Mouse (Mus musculus) MEL (cell line): Measurements from ENCODE around the gene Pafah2. TPM values are rescaled to one million over a fixed set of nuclear protein-coding genes. Genes with fewer than 3 reads are reported as not detected.

Source experiments
- DNase-seq: peaks from one replicate; pipeline ENCODE4 v3.0.0; 2011; ENCODE audit warnings: low read depth, low spot score
- H3K27ac ChIP-seq: 2 replicates; pipeline ENCODE4 v1.5.1; 2012; ENCODE audit warnings: low read depth, mild to moderate bottlenecking, control low read depth, low read length, moderate library complexity; ENCODE audit not compliant: control insufficient read depth
- H3K27me3 ChIP-seq, 2 experiments: fragments of 150-350 bp in 1 of 2; sonication (generic) in 1 of 2; 2 replicates each; pipeline ENCODE4 v1.6.1; 2012; ENCODE audit warnings: low read length in 2 of 2, mild to moderate bottlenecking in 2 of 2, improper control_type of control experiment in 1 of 2, moderate library complexity in 1 of 2; ENCODE audit not compliant: insufficient read depth in 2 of 2, control insufficient read depth in 1 of 2
- H3K36me3 ChIP-seq, 2 experiments: 2 replicates each; pipeline ENCODE4 v1.6.1; 2012 to 2014; ENCODE audit warnings: low read length in 2 of 2, improper control_type of control experiment in 1 of 2, inconsistent platforms in 1 of 2, mild to moderate bottlenecking in 1 of 2; ENCODE audit not compliant: insufficient read depth in 2 of 2, control insufficient read depth in 1 of 2
- H3K4me1 ChIP-seq, 2 experiments: fragments of 150-350 bp in 1 of 2; sonication (generic) in 1 of 2; 2 replicates each; pipeline ENCODE4 v1.6.1; 2012; ENCODE audit warnings: low read length in 2 of 2, improper control_type of control experiment in 1 of 2, mild to moderate bottlenecking in 1 of 2; ENCODE audit not compliant: insufficient read depth in 2 of 2, control insufficient read depth in 1 of 2
- H3K4me3 ChIP-seq, 2 experiments: fragments of 150-350 bp in 1 of 2; sonication (generic) in 1 of 2; 2 replicates each; pipeline ENCODE4 v1.5.1; 2012; ENCODE audit warnings: low read depth in 2 of 2, low read length in 2 of 2, mild to moderate bottlenecking in 2 of 2, moderate library complexity in 2 of 2, control low read depth in 1 of 2, improper control_type of control experiment in 1 of 2; ENCODE audit not compliant: control insufficient read depth in 1 of 2, insufficient read depth in 1 of 2
- H3K79me2 ChIP-seq: 2 replicates; pipeline ENCODE4 v1.6.1; 2012; ENCODE audit warnings: mild to moderate bottlenecking, low read length, moderate library complexity; ENCODE audit not compliant: control insufficient read depth, poor library complexity, insufficient read depth
- H3K9ac ChIP-seq: 2 replicates; pipeline ENCODE4 v1.6.1; 2012; ENCODE audit warnings: low read depth, mild to moderate bottlenecking, control low read depth, low read length, moderate library complexity; ENCODE audit not compliant: control insufficient read depth, poor library complexity, severe bottlenecking
- H3K9me3 ChIP-seq: fragments of 150-350 bp; sonication (generic); replicated peaks from 2 replicates; pipeline ENCODE4 v1.6.1; 2012; ENCODE audit warnings: mild to moderate bottlenecking, low read length, improper control_type of control experiment, moderate library complexity; ENCODE audit not compliant: insufficient read depth
- CHD1 ChIP-seq: IDR thresholded peaks from 2 replicates; pipeline ENCODE4 v1.6.1; 2012; ENCODE audit warnings: low read depth, mild to moderate bottlenecking, inconsistent platforms, low read length, improper control_type of control experiment
- CHD2 ChIP-seq: IDR thresholded peaks from 2 replicates; pipeline ENCODE4 v1.6.1; 2011; ENCODE audit warnings: low read length, improper control_type of control experiment
- CTCF ChIP-seq, 3 experiments: IDR thresholded peaks in 2 of 3; conservative IDR thresholded peaks in 1 of 3; 2 replicates each; pipeline ENCODE4 v1.5.1; 2011 to 2012; ENCODE audit warnings: low read length in 3 of 3, low read depth in 2 of 3, mild to moderate bottlenecking in 2 of 3, improper control_type of control experiment in 1 of 3, inconsistent platforms in 1 of 3, mixed read lengths in 1 of 3, moderate library complexity in 1 of 3; ENCODE audit not compliant: control insufficient read depth in 1 of 3, insufficient read depth in 1 of 3, poor library complexity in 1 of 3, severe bottlenecking in 1 of 3
- E2F4 ChIP-seq: IDR thresholded peaks from 2 replicates; pipeline ENCODE4 v1.6.1; 2011; ENCODE audit warnings: low read depth, low read length, improper control_type of control experiment, borderline replicate concordance
- EP300 ChIP-seq, 2 experiments: IDR thresholded peaks; 2 replicates each; pipeline ENCODE4 v1.6.1; 2011; ENCODE audit warnings: improper control_type of control experiment in 2 of 2, low read length in 2 of 2, low read depth in 1 of 2, mild to moderate bottlenecking in 1 of 2
- GABPA ChIP-seq: IDR thresholded peaks from 2 replicates; pipeline ENCODE4 v1.6.1; 2012; ENCODE audit warnings: low read depth, mild to moderate bottlenecking, inconsistent platforms, low read length, improper control_type of control experiment, moderate library complexity
- HCFC1 ChIP-seq: IDR thresholded peaks from 2 replicates; pipeline ENCODE4 v1.6.1; 2012; ENCODE audit warnings: low read depth, mild to moderate bottlenecking, inconsistent platforms, low read length, improper control_type of control experiment, moderate library complexity
- KAT2A ChIP-seq: conservative IDR thresholded peaks from 2 replicates; pipeline ENCODE4 v1.6.1; 2012; ENCODE audit warnings: low read depth, low read length, improper control_type of control experiment, inconsistent platforms
- MAFK ChIP-seq: IDR thresholded peaks from 2 replicates; pipeline ENCODE4 v1.6.1; 2011; ENCODE audit warnings: low read depth, mild to moderate bottlenecking, low read length, improper control_type of control experiment, borderline replicate concordance
- MYB ChIP-seq: IDR thresholded peaks from 2 replicates; pipeline ENCODE4 v1.6.1; 2011; ENCODE audit warnings: mild to moderate bottlenecking, low read depth, low read length, improper control_type of control experiment
- MYC ChIP-seq: IDR thresholded peaks from 2 replicates; pipeline ENCODE4 v1.6.1; 2011; ENCODE audit warnings: low read depth, mild to moderate bottlenecking, low read length, improper control_type of control experiment, moderate library complexity
- NRF1 ChIP-seq: IDR thresholded peaks from 2 replicates; pipeline ENCODE4 v1.6.1; 2014; ENCODE audit warnings: low read depth, mild to moderate bottlenecking, inconsistent platforms, low read length, improper control_type of control experiment, moderate library complexity; ENCODE audit not compliant: poor library complexity, insufficient read depth, severe bottlenecking
- POLR2AphosphoS5 ChIP-seq: IDR thresholded peaks from 2 replicates; pipeline ENCODE4 v1.6.1; 2012; ENCODE audit warnings: low read depth, borderline replicate concordance, mild to moderate bottlenecking, inconsistent platforms, low read length, moderate library complexity, mixed read lengths
- SMC3 ChIP-seq: IDR thresholded peaks from 2 replicates; pipeline ENCODE4 v1.6.1; 2011; ENCODE audit warnings: low read depth, low read length, improper control_type of control experiment
- TBP ChIP-seq: IDR thresholded peaks from 2 replicates; pipeline ENCODE4 v1.8.0; 2011; ENCODE audit warnings: low read depth, low read length, improper control_type of control experiment
- TCF12 ChIP-seq: IDR thresholded peaks from 2 replicates; pipeline ENCODE4 v1.6.1; 2014; ENCODE audit warnings: low read depth, mild to moderate bottlenecking, inconsistent platforms, low read length, improper control_type of control experiment, moderate library complexity
- USF1 ChIP-seq: IDR thresholded peaks from 2 replicates; pipeline ENCODE4 v1.6.1; 2014; ENCODE audit warnings: low read depth, mild to moderate bottlenecking, inconsistent platforms, low read length, improper control_type of control experiment, moderate library complexity
- USF2 ChIP-seq, 2 experiments: IDR thresholded peaks; 2 replicates each; pipeline ENCODE4 v1.6.1; 2011 to 2012; ENCODE audit warnings: improper control_type of control experiment in 2 of 2, low read length in 2 of 2, borderline replicate concordance in 1 of 2, inconsistent platforms in 1 of 2, low read depth in 1 of 2, mild to moderate bottlenecking in 1 of 2; ENCODE audit not compliant: insufficient read depth in 1 of 2
- ZC3H11A ChIP-seq: IDR thresholded peaks from 2 replicates; pipeline ENCODE4 v1.6.1; 2012; ENCODE audit warnings: low read depth, mild to moderate bottlenecking, inconsistent platforms, low read length, improper control_type of control experiment
- ZKSCAN1 ChIP-seq: IDR thresholded peaks from 2 replicates; pipeline ENCODE4 v1.6.1; 2012; ENCODE audit warnings: low read depth, mild to moderate bottlenecking, inconsistent platforms, low read length, improper control_type of control experiment, moderate library complexity
- ZMIZ1 ChIP-seq: IDR thresholded peaks from 2 replicates; pipeline ENCODE4 v1.6.1; 2012; ENCODE audit warnings: low read depth, mild to moderate bottlenecking, inconsistent platforms, low read length, improper control_type of control experiment, moderate library complexity
- ZNF384 ChIP-seq: IDR thresholded peaks from 2 replicates; pipeline ENCODE4 v1.6.1; 2012; ENCODE audit warnings: low read depth, mild to moderate bottlenecking, inconsistent platforms, low read length, improper control_type of control experiment
- polyA plus RNA-seq, 2 experiments: library from polyadenylated mRNA; stranded (reverse) in 1 of 2; unstranded in 1 of 2; fragments of >175 nt in 1 of 2; fragments of >200 nt in 1 of 2; gene quantifications; 2 replicates each; pipeline versions ENCODE4 v1.2.1 to v1.2.4; 2012; ENCODE audit warnings: low replicate concordance in 2 of 2, low read depth in 1 of 2; ENCODE audit not compliant: insufficient read length in 2 of 2, insufficient read depth in 1 of 2, missing spikeins in 1 of 2
- total RNA-seq: library from RNA; depleted of rRNA; stranded (reverse); fragments of 300-350 nt; gene quantifications from 2 replicates; pipeline ENCODE4 v1.2.3, GENCODE M21; 2012

The Pafah2 gene
- total and polyA plus RNA-seq, 3 experiments: 6.0 to 10.6 TPM; not detected in 1

GRCm38 (mm10) chr4:134430381-134431004 is 34.4 kb downstream of the Pafah2 start:
- Histone ChIP-seq H3K79me2 (no peaks in the 10 kb centered on the region), H3K27ac (no peak overlapping the region), H3K9ac (no peak overlapping the region), H3K9me3 (no peaks in the 10 kb centered on the region), H3K27me3 (no peaks in the 10 kb centered on the region), H3K4me1 (no peaks in the 10 kb centered on the region; a peak in 1 of 4 replicates), H3K36me3 (no peaks in the 10 kb centered on the region), H3K4me3 (no peak overlapping the region)
- TF ChIP-seq POLR2AphosphoS5 (no peak), EP300 (IDR thresholded peaks at IDR 0.05; ENCODE audit: low read depth in 1 of 2, low read length in 2 of 2) (no peak), USF1 (no peak), HCFC1 (no peak), USF2 (IDR thresholded peaks at IDR 0.05; ENCODE audit: borderline replicate concordance in 1 of 2, insufficient read depth in 1 of 2, low read depth in 1 of 2, low read length in 2 of 2) (no peak), MYB (no peak), E2F4 (no peak), KAT2A (no peak), ZKSCAN1 (no peak), ZC3H11A (no peak), TCF12 (no peak), ZMIZ1 (no peak)
- DNase-seq: no peak

- H3K79me2 ChIP-seq: no peaks in the 10 kb centered on the region
- DNase-seq: no peak
- no peak overlapping the region for H3K9ac ChIP-seq
- no peaks in the 10 kb centered on the region for H3K9me3 ChIP-seq
- no peaks in the 10 kb centered on the region for H3K36me3 ChIP-seq
- no peaks in the 10 kb centered on the region for H3K27me3 ChIP-seq
- no peaks in the 10 kb centered on the region; a peak in 1 of 4 replicates for H3K4me1 ChIP-seq
- TF ChIP-seq TCF12 (no peak), TBP (no peak), POLR2AphosphoS5 (no peak), MYB (no peak), SMC3 (no peak), CTCF (IDR thresholded peaks at IDR 0.05 in 2 of 3, conservative IDR thresholded peaks at IDR 0.05 in 1 of 3; ENCODE audit: control insufficient read depth in 1 of 3, insufficient read depth in 1 of 3, low read depth in 2 of 3, low read length in 3 of 3, poor library complexity in 1 of 3, severe bottlenecking in 1 of 3) (no peak), MAFK (no peak), MYC (no peak), GABPA (no peak), NRF1 (no peak), ZC3H11A (no peak), CHD2 (no peak), ZNF384 (no peak), ZMIZ1 (no peak), CHD1 (no peak)
- no peak overlapping the region for H3K27ac ChIP-seq
- no peak overlapping the region for H3K4me3 ChIP-seq
These were observed 36.7 kb downstream of the Pafah2 start for GRCm38 (mm10) chr4:134432686-134433360.
